Mouse (Mus musculus) T-cell, adult 2 months (primary cell): ENCODE data around the gene Arrb1.

Source experiments
- DNase-seq: peaks from one replicate; pipeline ENCODE4 v3.0.0; 2022; ENCODE audit warnings: low spot score

The Arrb1 gene

GRCm38 (mm10) chr7:99632286-99632685 lies 97.0 kb downstream of the Arrb1 start:
- DNase-seq = no peak

GRCm38 (mm10) chr7:99633966-99634665 lies 98.8 kb downstream of the Arrb1 start:
- DNase-seq = no peak

- DNase-seq = no peak
These were observed 106.0 kb downstream of the Arrb1 start for GRCm38 (mm10) chr7:99641245-99641644.

- no peak for DNase-seq
These were observed 106.8 kb downstream of the Arrb1 start for GRCm38 (mm10) chr7:99642078-99642477.

GRCm38 (mm10) chr7:99644701-99645100 lies 109.4 kb downstream of the Arrb1 start:
- no peak for DNase-seq

GRCm38 (mm10) chr7:99648623-99649022 lies 113.4 kb downstream of the Arrb1 start:
- no peak for DNase-seq

- DNase-seq = no peak
These were observed 114.3 kb downstream of the Arrb1 start for GRCm38 (mm10) chr7:99649585-99649984.

GRCm38 (mm10) chr7:99654244-99654643 lies 119.0 kb downstream of the Arrb1 start:
- no peak for DNase-seq
